Mouse (Mus musculus) left cerebral cortex, postnatal 10 days (tissue): ENCODE data around the gene Gabrd. TPM values are rescaled to one million over a fixed set of nuclear protein-coding genes. Genes with fewer than 3 reads are reported as not detected.
"Not testable (repeated sequence)": the region's sequence is repeated elsewhere in the genome, so short reads cannot be mapped to it uniquely, and the experiment has no call there.

Source experiments
- DNase-seq, 2 experiments: peaks; one replicate each; pipeline ENCODE4 v3.0.0; 2021 to 2022; ENCODE audit warnings: low spot score in 2 of 2, mixed read lengths in 1 of 2; ENCODE audit errors: extremely low spot score in 1 of 2
- intact Hi-C: fragments of 180-260 bp; cut with DNase I; formaldehyde crosslinking; loops from one replicate; pipeline ENCODE4 v1.15.1; 2025
- total RNA-seq, 2 experiments: library from RNA; stranded (reverse); gene quantifications; 2 replicates each; pipeline ENCODE4 v1.2.3; 2021

Gabrd gene
- 10 to 100 TPM; 33.0 to 34.9 TPM for total RNA-seq

DNA sequence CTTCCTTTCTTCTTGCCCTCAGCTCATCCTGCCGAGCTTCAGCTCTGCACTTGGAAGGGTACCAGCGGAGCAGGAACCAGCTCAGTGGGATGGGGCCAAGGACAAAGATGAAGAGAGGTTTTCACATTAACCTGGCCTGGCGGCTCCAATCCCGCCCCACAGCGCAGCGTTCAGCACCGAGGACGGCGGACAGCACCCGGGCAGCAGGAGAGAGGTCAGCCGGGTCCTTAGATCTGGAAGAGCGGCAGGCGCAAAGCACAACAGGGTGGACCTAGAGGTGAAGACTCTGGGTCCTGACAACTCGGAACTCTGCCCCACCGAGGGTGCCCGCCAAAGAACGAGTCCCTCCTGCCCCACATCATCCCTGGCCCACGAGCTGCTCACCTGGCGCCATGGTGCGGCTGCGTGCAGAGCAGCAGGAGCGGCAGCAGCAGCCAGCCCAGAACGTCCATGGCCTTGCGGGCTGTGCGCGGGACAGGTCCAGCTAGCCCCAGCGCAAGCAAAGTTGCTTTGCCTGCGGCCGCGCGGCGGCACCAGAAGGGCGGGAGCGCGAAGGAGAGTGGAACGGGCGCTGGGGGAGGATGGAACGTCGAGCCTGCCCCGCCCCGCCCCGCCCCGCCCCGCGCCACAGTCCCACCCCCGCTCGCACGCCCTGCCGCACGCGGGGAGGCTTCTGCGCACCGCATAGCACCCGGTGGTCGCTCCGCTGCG, at the start of gene Gabrd:
Gene Gabrd, minus strand, starts transcription at position 602 of the 711 bp plus-strand sequence.
- intact Hi-C loops, result no loop called here
- DNase-seq, result peak in 1 of 2 experiments; percentile 63

DNA sequence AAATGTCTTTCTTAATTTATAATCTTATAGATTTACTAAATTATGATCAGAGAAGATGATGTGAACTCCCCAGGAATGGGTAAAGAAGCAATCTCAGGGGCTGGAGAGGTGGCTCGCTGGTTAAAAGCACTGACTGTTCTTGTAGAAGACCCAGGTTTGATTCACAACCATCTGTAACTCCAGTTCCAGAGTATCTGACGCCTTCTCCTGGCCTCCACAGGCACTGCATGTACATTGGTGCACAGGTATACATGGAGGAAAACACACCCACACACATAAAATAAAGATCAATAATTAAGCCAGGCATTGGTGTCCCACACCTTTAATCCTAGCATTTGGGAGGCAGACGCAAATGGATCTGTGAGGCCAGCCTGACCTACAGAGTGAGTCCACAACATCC, 44.9 kb upstream of the Gabrd start:
- intact Hi-C loops, result no loop called here
- DNase-seq, result no peak

GRCm38 (mm10) chr4:155433993-155434392, 36.1 kb upstream of the Gabrd start:
- no peak for DNase-seq
- intact Hi-C loops, result no loop called here

DNA sequence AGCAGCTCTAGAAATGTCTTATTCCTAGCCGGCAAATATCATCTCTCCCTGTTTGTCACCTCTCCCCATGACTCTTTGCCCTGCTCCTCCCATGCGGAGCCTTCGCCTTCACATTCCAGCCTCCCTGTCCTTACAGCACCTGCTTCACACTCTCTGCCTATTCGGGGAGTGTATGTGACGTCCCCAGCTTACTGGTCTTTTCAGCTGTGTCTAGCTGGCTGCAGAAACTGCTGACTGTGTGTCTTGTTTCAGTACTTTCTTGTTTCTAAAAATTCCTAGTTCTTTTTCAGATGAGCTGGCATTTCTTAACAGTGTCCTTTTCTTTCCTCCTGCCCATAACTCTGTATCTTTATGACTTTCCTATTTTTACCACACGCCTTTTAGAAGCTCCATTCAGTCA, 34.4 kb upstream of the Gabrd start:
- intact Hi-C loops, result no loop called here
- DNase-seq, result no peak

- intact Hi-C loops, result no loop called here
- DNase-seq, result no peak
Observed at GRCm38 (mm10) chr4:155429202-155429601, 31.3 kb upstream of the Gabrd start.

GRCm38 (mm10) chr4:155428442-155428841, 30.5 kb upstream of the Gabrd start:
- intact Hi-C loops, result no loop called here
- DNase-seq, result no peak

- DNase-seq, result no peak
- intact Hi-C loops, result no loop called here
Observed at GRCm38 (mm10) chr4:155426272-155426671, 28.4 kb upstream of the Gabrd start.

GRCm38 (mm10) chr4:155423988-155424387, 26.1 kb upstream of the Gabrd start:
- intact Hi-C loops, result no loop called here
- no peak for DNase-seq

DNA sequence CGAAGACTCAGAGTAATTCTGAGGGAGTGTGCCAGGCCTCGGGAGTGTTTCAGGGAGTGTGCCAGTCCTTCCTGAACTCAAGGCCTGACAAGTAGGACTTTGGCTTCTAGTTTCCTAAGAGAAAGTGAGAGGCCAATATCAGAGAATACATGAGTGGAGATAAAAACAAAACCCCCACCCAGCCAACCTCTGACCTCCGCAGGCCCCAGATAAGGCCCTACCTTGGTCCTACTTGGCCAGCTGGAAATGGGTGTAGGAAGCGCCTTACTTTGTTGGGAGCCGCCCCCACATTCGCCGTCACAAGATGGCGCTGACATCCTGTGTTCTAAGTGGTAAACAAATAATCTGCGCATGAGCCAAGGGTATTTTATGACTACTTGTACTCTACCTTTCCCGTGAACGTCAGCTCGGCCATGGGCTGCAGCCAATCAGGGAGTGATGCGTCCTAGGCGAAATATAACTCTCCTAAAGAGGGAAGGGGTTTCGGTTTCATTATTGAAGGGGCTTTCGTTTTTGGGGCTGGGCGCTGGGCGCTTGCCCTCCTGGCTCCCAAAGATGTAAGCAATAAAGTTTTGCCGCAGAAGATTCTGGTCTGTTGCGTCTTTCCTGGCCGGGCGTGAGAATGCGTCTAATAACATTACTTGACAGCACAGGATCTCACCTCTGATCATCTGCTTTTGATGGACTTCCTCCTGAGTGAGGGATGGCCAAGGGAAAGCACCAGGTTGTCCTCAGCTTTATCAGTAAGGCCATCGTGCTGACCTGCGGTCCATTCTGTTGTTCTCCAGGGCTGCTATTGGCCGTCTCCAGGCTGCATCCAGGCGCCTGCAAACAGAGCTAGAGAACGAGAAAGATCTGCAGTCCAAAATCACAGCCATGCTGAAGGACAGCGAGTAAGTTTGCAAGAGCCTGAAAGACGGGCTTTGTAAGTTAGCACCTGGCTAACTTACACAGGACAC, 23.8 kb upstream of the Gabrd start:
- intact Hi-C loops, DNase-seq: not testable (repeated sequence)

- intact Hi-C loops, result no loop called here
- DNase-seq, result no peak
Observed at GRCm38 (mm10) chr4:155420137-155420536, 22.2 kb upstream of the Gabrd start.

DNA sequence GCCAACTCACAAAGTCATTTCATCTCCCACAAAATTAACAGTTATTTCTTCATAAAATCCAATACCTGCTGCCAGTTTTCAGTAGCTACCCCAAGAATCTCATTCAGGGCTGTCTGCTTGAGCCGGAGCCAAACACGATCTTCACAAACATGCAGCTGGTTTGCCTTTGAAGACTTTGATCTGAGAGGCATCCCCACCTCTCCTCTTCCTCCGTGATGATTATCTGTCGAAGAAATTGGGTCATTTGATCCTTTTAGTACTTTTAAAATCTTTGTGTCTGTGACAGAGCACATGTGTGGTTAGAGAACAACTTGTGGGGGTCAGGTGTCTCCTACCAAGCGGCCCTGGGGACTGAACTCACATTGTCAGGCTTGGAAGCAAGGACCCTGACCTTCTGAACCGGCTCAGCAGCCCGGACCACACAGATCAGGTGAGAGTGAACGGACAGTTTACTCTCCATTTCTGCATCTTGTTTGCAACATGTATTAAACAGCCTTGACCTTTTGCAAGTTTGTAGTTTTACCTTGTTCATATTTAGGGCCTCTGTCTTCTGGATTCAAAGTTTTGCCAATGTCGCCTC, 16.8 kb upstream of the Gabrd start:
- DNase-seq, result no peak
- intact Hi-C loops, result no loop called here

DNA sequence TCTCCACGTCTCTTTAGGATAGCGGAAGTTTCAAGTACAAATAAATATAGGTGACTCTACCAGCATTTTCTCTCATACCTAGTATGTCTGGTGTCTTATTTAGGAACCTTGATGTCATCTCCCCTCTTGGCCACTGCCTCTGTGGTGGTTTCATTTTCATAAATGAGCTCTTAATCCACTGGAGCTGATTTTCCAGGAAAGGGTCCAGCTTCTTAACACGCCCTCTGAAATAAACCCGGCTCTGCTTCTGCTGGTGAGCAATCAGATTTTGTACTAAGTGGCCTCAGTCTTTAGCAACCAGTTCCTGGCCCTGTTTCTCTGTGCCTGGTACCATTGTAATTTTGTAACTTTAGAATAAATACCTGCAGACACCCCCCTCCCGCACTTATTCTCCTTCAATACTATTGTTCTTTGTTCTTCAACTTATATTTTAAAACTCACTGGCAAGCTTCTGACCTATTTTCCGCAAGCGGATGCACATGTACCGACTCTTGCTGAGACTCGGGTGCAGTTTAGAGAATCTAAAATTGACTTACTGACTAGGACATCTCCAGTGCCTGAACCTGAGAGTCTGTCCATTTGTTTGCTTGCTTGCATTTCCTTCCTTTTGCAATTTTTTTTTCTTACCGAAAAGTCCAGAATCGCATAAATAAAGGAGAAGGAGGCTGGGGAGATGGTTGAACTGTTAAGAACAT, 15.9 kb upstream of the Gabrd start:
- no peak for DNase-seq
- intact Hi-C loops, result no loop called here

GRCm38 (mm10) chr4:155412124-155412523, 14.2 kb upstream of the Gabrd start:
- DNase-seq, result no peak
- intact Hi-C loops, result no loop called here

DNA sequence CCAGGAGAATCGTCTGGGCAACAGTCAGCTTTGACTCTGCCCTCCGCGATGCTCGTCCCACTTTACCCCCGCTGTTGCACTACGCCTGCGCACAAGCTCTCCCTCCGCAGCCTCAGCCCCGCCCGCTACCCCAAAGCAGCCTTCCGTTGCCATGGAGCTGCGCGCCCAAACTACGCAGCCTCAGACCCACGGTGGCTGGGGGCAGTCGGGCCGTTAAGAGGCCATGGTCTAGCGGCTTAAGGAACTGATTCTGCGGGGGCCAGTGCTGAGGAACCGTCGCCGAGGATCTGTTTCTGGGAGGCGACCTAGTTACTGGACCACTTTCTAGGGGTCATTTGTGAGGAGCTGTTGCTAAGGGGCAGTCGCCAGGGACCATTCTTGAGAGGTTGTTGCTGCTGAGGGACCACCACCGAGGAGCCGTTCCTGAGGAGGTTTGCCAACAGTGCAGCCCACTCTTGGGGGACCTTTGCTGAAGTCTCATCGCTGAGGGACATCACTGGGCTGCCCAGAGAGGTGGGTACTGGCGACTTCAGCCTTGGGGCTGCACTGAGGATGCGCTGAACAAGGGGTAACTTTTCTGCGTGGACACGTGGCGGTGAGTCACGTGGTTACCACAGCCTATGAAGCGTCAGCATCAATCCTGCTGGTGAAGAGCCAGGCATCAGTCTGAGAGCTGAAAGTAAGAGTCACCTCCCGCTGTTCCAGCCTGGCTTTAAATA, 11.3 kb upstream of the Gabrd start, which contains the start of gene Cfap74:
Gene Cfap74, plus strand, starts transcription at position 133 of the 719 bp plus-strand sequence.
- intact Hi-C loops, result no loop called here
- DNase-seq, result peak; percentile 85 to 91

DNA sequence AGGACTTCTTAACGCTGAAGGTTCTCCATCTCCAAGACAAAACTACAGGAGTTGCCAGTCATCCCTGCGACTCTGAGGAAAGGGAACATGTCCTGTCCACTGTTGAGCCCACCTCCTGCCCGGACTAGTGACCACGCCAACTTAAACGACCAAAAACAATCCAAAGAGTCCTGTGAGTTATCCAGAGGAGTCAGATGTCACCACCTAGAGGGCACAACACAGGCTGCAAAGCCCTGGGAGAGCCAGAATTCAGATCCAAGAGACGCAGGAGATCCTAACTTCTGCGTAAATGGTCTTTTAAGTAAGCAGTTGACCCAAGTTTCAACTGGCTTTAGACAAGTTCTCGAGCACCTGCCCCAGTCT, 10.8 kb upstream of the Gabrd start:
- intact Hi-C loops, result no loop called here
- DNase-seq, result no peak

DNA sequence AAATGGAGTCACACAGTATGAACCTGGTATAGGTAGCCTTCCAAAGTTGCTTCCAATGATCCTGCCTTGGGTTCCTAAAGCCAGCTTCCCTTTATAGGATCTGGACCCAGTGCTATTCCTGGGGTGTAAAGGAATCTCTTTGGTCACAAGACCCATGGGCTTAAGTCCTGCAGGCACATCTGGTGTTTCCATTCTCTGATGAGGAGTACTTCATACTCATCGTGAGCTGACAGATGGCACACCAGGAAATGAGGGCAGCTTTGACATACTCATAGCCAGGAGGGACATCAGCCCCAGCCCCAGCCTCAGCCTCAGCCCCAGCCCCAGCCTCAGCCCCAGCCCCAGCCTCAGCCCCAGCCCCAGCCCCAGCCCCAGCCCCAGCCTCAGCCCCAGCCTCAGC, 4.6 kb upstream of the Gabrd start:
- no peak for DNase-seq
- intact Hi-C loops, result no loop called here

DNA sequence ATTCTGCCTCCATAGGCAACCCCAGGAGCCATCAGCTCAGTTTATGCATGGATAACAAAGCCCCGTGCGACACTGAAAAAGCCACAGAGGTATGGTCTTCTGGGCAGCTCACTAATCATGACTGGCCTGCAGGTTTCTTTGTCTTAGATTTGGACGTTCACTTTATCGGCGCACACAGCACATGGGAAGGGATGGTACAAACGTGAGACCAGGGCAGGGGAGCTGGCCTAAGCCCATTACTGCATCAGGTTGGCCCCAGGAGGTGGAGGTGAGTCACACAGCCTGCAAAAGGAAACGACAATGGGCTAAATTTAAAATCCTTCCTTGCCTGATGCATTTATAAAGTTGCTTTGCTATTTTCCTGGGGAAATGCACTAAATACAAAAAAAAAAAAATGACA, 3.2 kb upstream of the Gabrd start:
- intact Hi-C loops, result no loop called here
- DNase-seq, result no peak

DNA sequence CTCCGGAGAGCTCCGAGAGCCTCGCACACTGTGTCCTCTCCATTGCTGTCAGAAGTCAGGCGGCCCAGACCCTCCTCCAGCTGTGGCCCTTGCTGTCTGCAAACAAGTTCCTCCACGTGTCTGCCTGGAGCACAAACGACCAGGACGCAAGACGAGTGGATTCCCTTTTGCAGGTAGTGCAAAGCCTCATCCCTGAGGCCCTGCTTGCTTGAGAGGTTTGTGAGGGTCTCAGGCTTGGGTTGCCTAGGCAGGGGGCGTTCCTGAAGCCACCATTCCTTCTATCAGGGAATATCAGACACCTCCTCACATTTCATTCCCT, 269 bp upstream of the Gabrd start:
- no peak for DNase-seq
- intact Hi-C loops, result no loop called here

DNA sequence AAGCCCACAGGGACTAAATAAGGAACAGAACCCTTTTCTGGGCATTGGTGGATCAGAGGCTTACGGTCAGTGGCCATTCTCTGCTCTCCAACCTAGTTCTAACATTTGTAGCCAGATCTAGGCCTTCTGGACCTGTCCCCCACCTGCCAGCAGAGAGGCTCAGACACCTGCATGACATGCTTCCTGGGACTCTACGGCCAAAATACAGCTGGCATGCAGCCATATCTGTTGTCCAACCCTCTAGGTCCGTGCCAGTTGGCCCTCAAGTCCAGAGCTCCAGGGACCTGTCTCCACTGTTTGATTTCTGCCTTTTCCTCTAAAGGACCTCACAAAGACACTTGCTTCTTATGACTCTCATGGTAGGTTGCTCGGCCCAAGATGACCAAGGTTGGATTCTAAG, 1.2 kb downstream of the Gabrd start:
- DNase-seq, result no peak
- intact Hi-C loops, result no loop called here
